Mouse (Mus musculus) heart, adult 2 months (tissue): Measurements from ENCODE around the gene Furin. TPM values are rescaled to one million over a fixed set of nuclear protein-coding genes. Genes with fewer than 3 reads are reported as not detected.

Experiments
- DNase-seq, 2 experiments: peaks; one replicate each; pipeline ENCODE4 v3.0.0; 2021
- H3K27ac ChIP-seq: fragments of 200-600 bp; 2 replicates; pipeline ENCODE4 v1.8.1; 2022
- H3K27me3 ChIP-seq: fragments of 200-500 bp; 2 replicates; pipeline ENCODE4 v1.6.1; 2012; ENCODE audit warnings: mild to moderate bottlenecking, low read length, inconsistent platforms, mixed read lengths; ENCODE audit not compliant: control insufficient read depth, insufficient read depth
- H3K36me3 ChIP-seq: fragments of 200-500 bp; 2 replicates; pipeline ENCODE4 v1.6.1; 2012; ENCODE audit warnings: low read length, inconsistent platforms; ENCODE audit not compliant: control insufficient read depth, insufficient read depth
- H3K4me1 ChIP-seq: fragments of 200-500 bp; 2 replicates; pipeline ENCODE4 v1.6.1; 2011; ENCODE audit warnings: low read length; ENCODE audit not compliant: control insufficient read depth, insufficient read depth
- H3K4me3 ChIP-seq: fragments of 200-600 bp; 2 replicates; pipeline ENCODE4 v1.8.1; 2022
- H3K79me2 ChIP-seq: fragments of 200-500 bp; replicated peaks from 2 replicates; pipeline ENCODE4 v1.6.1; 2012; ENCODE audit warnings: mild to moderate bottlenecking, inconsistent platforms, low read length, moderate library complexity, mixed read lengths; ENCODE audit not compliant: control insufficient read depth, insufficient read depth
- H3K9ac ChIP-seq: fragments of 200-500 bp; 2 replicates; pipeline ENCODE4 v1.6.1; 2012; ENCODE audit warnings: low read depth, mild to moderate bottlenecking, control low read depth, inconsistent platforms, low read length, mixed read lengths
- CTCF ChIP-seq: fragments of 200-600 bp; IDR thresholded peaks from 2 replicates; pipeline ENCODE4 v1.8.1; 2022; ENCODE audit warnings: antibody characterized with exemption, mild to moderate bottlenecking, moderate library complexity
- EP300 ChIP-seq: fragments of 200-500 bp; IDR thresholded peaks from 2 replicates; pipeline ENCODE4 v1.6.1; 2011; ENCODE audit warnings: low read depth, low read length, control low read depth; ENCODE audit not compliant: insufficient read depth
- POLR2A ChIP-seq: fragments of 200-500 bp; IDR thresholded peaks from 2 replicates; pipeline ENCODE4 v1.6.1; 2011; ENCODE audit warnings: mild to moderate bottlenecking, low read depth, low read length, control low read depth; ENCODE audit not compliant: insufficient read depth
- WGBS: fragments of 180-500 bp; shearing (Covaris S2); methylation state at CpG from one replicate; pipeline ENCODE4 v1.1.7; 2018; 5-methylcytosine and 5-hydroxymethylcytosine counted together
- intact Hi-C: fragments of 180-260 bp; cut with DNase I; formaldehyde crosslinking; loops from one replicate; pipeline ENCODE4 v1.15.1; 2025
- polyA plus RNA-seq: library from polyadenylated mRNA; depleted of rRNA; stranded (reverse); fragments of >200 nt; gene quantifications from 2 replicates; pipeline ENCODE4 v1.2.3, GENCODE M21; 2012
- total RNA-seq, 2 experiments: library from RNA; stranded (reverse); gene quantifications; 2 replicates each; pipeline ENCODE4 v1.2.3; 2021

Furin gene
- total and polyA plus RNA-seq, 3 experiments = 64.9 to 129 (median 108) TPM

DNA sequence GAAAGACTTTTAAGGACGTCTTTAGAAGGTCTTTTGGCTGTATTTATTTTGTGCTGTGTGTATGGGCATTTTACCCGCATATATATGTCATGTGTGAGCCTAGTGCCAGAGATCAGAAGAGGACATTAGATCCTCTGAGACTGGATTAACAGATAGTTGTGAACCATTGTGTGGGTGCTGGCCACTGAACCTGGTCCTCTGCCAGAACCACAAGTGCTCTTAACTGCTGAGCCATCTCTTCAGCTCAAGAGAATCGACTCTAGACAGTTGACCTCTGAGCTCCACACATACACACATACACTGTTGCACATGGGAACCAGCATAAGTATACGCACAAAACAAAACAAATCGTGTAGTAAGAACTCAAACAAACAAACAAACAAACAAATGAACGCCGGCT lies 31.3 kb upstream of the Furin start:
- no peaks in the 10 kb centered on the region for H3K36me3 ChIP-seq
- intact Hi-C loops = loop anchor here (5.0 kb wide), 1 partner anchor 41 kb away; no protein-coding TSS in a partner anchor
- no peaks in the 10 kb centered on the region for H3K79me2 ChIP-seq
- H3K4me1 ChIP-seq = peaks cover 6% of the 10 kb centered on the region
- H3K9ac ChIP-seq = no peak overlapping the region
- TF ChIP-seq CTCF = no peak
- no peak for TF ChIP-seq POLR2A
- no peak for DNase-seq
- 82% methylated on average over 7 of the region's 7 CpGs for WGBS
- no peak overlapping the region for H3K27ac ChIP-seq
- H3K4me3 ChIP-seq = no peak overlapping the region
- H3K27me3 ChIP-seq = no peaks in the 10 kb centered on the region

DNA sequence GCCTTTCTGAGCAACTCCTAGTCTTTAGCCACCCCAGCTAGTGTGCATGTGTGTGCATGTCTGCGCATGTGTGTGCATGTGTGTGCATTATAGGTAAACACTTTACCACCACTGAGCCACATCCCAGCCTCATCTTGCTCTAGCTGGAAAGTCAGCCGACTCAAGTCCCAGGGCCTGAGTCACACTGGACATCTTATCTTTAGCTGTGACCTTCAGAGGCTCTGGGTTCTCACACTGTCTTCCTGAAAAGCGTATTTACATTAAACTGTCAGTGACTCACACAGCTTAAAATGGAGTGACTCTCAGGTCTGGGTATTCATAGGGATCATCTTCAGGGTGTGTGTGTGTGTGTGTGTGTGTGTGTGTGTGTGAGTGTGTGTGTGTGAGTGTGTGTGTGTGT lies 30.4 kb upstream of the Furin start:
- WGBS = 62% methylated on average over 3 of the region's 3 CpGs
- no peak overlapping the region for H3K4me3 ChIP-seq
- no peak overlapping the region for H3K9ac ChIP-seq
- H3K27me3 ChIP-seq = no peaks in the 10 kb centered on the region
- TF ChIP-seq POLR2A = no peak
- TF ChIP-seq EP300 = no peak
- TF ChIP-seq CTCF = no peak
- no peaks in the 10 kb centered on the region for H3K36me3 ChIP-seq
- DNase-seq = no peak
- intact Hi-C loops = loop anchor here (5.0 kb wide), 1 partner anchor 42 kb away; no protein-coding TSS in a partner anchor
- peaks cover 6% of the 10 kb centered on the region for H3K4me1 ChIP-seq
- no peaks in the 10 kb centered on the region for H3K79me2 ChIP-seq
- no peak overlapping the region for H3K27ac ChIP-seq

DNA sequence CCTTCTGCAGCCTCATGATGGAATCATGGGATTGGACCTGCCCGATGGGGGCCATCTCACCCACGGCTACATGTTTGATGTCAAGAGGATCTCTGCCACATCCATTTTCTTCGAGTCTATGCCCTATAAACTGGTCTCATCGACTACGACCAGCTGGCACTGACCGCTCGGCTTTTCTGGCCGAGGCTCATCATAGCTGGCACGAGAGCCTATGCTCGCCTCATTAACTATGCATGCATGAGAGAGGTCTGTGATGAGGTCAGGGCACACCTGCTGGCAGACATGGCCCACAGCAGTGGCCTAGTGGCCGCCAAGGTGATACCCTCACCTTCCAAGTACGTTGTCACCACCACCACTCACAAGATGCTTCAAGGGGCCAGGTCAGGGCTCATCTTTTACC lies 24.4 kb upstream of the Furin start:
- WGBS = 90% methylated on average over 12 of the region's 12 CpGs
- H3K4me1 ChIP-seq = peaks cover 7% of the 10 kb centered on the region
- H3K36me3 ChIP-seq = no peaks in the 10 kb centered on the region
- no peak overlapping the region for H3K4me3 ChIP-seq
- no peaks in the 10 kb centered on the region for H3K27me3 ChIP-seq
- TF ChIP-seq POLR2A = no peak
- no peak for TF ChIP-seq CTCF
- TF ChIP-seq EP300 = no peak
- H3K79me2 ChIP-seq = no peaks in the 10 kb centered on the region
- DNase-seq = no peak
- H3K9ac ChIP-seq = no peak overlapping the region
- H3K27ac ChIP-seq = no peak overlapping the region
- intact Hi-C loops = no loop called here

DNA sequence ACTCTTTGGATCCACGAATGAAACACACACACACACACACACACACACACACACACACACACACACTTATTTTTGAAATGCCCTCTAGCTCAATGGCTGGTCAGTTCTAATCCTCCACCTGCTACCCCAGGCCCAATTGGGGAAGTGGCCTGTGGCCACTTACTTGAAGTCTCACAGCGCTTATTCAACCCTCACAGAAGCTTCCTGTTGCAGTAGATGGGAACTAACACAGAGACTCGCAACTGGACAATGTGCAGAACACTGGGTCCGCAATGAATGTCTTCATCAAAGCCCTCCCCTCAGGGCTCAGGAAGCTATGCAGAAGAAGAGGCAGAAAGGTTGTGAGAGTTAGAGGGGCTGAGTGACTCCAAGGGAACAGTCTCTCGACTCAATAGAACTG lies 22.5 kb upstream of the Furin start:
- H3K4me1 ChIP-seq = peaks cover 9% of the 10 kb centered on the region
- intact Hi-C loops = no loop called here
- no peak overlapping the region for H3K9ac ChIP-seq
- no peak for DNase-seq
- H3K27ac ChIP-seq = no peak overlapping the region
- no peak overlapping the region for H3K4me3 ChIP-seq
- H3K27me3 ChIP-seq = no peaks in the 10 kb centered on the region
- H3K79me2 ChIP-seq = no peaks in the 10 kb centered on the region
- TF ChIP-seq POLR2A (no peak), CTCF (no peak), EP300 (no peak)
- H3K36me3 ChIP-seq = no peaks in the 10 kb centered on the region
- WGBS = 66% methylated on average over 5 of the region's 5 CpGs

DNA sequence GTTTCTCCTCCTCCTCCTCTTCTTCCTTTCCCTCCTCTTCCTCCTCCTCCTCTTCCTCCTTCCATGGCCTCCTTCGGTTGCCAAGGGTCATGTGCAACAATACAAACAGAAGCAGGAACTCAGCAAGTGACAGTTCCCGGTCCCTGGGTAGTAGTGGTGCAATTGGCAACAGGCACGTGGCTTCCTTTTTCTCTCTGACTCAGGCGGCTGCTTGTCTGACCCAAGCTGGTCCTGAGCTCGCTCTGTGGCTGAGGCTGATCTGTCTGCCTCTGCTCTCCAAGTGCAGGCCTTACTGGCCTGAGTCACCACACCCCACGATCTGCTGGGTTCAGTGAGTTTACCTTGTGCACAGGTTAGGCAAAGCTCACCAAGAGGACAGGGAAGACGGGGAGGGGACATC lies 21.1 kb upstream of the Furin start:
- peaks cover 10% of the 10 kb centered on the region for H3K4me1 ChIP-seq
- H3K79me2 ChIP-seq = no peaks in the 10 kb centered on the region
- H3K4me3 ChIP-seq = no peak overlapping the region
- no peaks in the 10 kb centered on the region for H3K36me3 ChIP-seq
- intact Hi-C loops = no loop called here
- DNase-seq = peak in 1 of 2 experiments; percentile 63
- H3K27me3 ChIP-seq = no peaks in the 10 kb centered on the region
- 42% methylated on average over 7 of the region's 7 CpGs for WGBS
- H3K9ac ChIP-seq = no peak overlapping the region
- no peak overlapping the region for H3K27ac ChIP-seq
- no peak for TF ChIP-seq POLR2A
- no peak for TF ChIP-seq EP300
- no peak for TF ChIP-seq CTCF

DNA sequence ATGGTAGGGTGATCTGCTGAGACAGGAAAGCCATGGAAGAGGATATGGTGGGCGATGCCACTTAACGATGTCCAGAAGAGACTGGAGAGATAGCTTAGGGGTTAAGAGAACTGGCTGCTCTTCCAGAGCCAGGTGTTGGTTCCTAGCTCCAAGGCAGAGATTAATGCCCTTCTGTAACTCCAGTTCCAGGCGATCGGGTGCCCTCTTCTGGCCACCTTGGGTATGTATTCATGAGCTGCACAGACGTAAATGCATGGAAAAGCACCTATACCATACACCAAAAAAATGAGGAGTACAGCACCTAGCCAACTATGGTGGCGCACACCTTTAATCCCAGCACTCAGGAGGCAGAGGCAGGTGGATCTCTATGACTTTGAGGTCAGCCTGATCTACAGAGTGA lies 19.5 kb upstream of the Furin start:
- peak; percentile 45 for TF ChIP-seq CTCF
- no peak for TF ChIP-seq POLR2A
- TF ChIP-seq EP300 = no peak
- no peaks in the 10 kb centered on the region for H3K79me2 ChIP-seq
- intact Hi-C loops = no loop called here

More for the DNA sequence above, 19.5 kb upstream of the Furin start:
- 95% methylated on average over 6 of the region's 6 CpGs for WGBS
- Histone ChIP-seq H3K9ac (no peak overlapping the region), H3K27me3 (no peaks in the 10 kb centered on the region), H3K4me1 (peaks cover 10% of the 10 kb centered on the region), H3K4me3 (no peak overlapping the region), H3K36me3 (no peaks in the 10 kb centered on the region), H3K27ac (no peak overlapping the region)
- DNase-seq = no peak
